Mouse (Mus musculus): ENCODE results near the gene L2hgdh.

DNA sequence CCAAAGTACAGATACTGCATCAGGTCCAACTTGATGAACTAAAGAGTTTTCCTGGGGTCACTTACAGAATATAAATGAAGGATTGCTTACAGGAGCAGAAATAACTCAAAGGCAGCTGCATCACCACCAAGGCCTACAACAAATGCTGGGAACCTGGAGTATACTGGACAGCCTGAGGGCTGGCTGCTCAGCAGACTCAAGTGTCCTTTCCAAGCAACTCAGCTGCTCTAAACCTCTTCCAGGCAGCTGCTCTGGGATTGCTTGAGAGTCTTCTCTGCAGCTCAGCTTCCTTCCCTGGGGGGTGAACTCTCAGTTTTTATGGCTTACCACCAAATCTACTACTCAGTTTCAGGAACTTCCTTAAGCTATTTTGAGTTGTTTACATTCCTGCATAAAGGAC lies 35.6 kb downstream of the L2hgdh start:
- no peak for TF ChIP-seq CTCF (IDR thresholded peaks at IDR 0.05)
- no peak for TF ChIP-seq EP300 (IDR thresholded peaks at IDR 0.05)

All from lung, postnatal 0 days (tissue).